In the genomic region with DNA sequence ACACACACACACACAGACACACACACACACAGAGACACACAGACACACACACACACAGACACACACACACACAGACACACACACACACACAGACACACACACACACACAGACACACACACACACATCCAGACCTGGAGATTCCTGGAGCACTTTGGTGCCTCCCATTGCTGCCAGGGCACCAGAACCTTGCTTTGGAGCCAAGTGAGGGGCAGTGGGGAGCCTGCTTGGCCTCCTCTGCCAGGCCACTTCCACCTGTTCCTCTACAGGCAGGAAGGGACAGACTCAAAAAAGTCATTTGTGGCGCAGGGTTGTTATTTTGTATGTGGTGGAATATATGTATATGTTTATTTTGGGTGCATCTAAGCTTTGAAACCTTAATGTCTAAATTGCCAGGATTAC, we compare ENCODE assay signal across 5 mouse cellular contexts.
A peak's percentile ranks its signal among the peaks of the same experiment; 100 is the strongest.
DNase-seq lines count a peak whose midpoint lies in the region.
"Not testable (repeated sequence)": the region's sequence is repeated elsewhere in the genome, so short reads cannot be mapped to it uniquely, and the experiment has no call there.

No protein-coding gene starts in this region.

- peak; percentile 59 for DNase-seq in brain, adult 2 months (ENCODE audit: low read depth, low spot score)
- DNase-seq in cerebellum, adult 11-12 months: peak; percentile 33
- peak; percentile 78 to 83 for DNase-seq in cerebellum, postnatal 10 days
- peak; percentile 59 to 67 for DNase-seq in cerebellum, postnatal 25 days
- peak; percentile 43 for DNase-seq in left cerebral cortex, postnatal 4 days

- intact Hi-C loops in left cerebral cortex, postnatal 4 days (cut with DNase I): not testable (repeated sequence)

Comparison
In these comparisons a context has a peak if more than half of its experiments do, and no peak if none do; other contexts are left out.
1. Peak in every context shown above with its lines: DNase-seq.